In the genomic region with DNA sequence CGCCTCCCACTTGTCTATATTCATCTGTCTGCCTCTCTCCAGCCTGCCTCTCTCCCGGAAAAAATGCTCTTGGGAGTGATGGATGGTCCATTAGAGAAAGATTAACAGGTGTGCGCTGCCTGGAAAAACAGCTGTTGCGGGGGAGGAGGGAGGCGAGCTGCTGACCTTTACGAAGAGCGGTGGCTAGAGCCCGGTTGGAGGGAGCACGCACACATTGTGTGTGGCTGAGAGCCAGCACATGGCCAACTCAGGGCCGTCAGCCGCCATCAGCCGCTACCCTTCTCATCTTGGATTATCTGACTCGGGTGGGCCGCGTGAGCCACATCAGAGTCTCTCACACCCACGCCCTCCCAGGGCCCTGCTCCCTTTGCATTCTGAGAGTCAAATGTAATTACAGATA, we compare ENCODE assay signal across 8 mouse cellular contexts.
DNase-seq lines count a peak whose midpoint lies in the region; ATAC-seq lines count a peak whose summit lies in the region.
"Had no signal": no experiment of that assay in that cellular context is flagged by ENCODE, and none has a peak within 500 bp of the region (broad histone marks: within the 10 kb centered on the region; RNA-seq: fewer than 3 reads in every experiment).

No protein-coding gene starts in this region.

- no peaks in the 10 kb centered on the region for H3K9me3 ChIP-seq in liver, embryonic 12.5 days (replicated peaks)
- H3K9me3 ChIP-seq in limb, embryonic 10.5 days (replicated peaks), result no peaks in the 10 kb centered on the region
- H3K9me3 ChIP-seq in stomach, embryonic 14.5 days (ENCODE audit: control insufficient read depth, low read depth, low read length), result no peaks in the 10 kb centered on the region

- H3K27ac ChIP-seq in liver, embryonic 12.5 days, result no peak overlapping the region
- peak overlapping the region; percentile 36; the same call in 1 of the 2 replicates for H3K27ac ChIP-seq in limb, embryonic 10.5 days
- H3K27ac ChIP-seq in stomach, embryonic 14.5 days (ENCODE audit: low read length), result no peak overlapping the region

- H3K9ac ChIP-seq in liver, embryonic 12.5 days, result no peak overlapping the region
- no peak overlapping the region for H3K9ac ChIP-seq in stomach, embryonic 14.5 days (replicated peaks; ENCODE audit: low read depth, low read length)

- DNase-seq in liver, result peak; percentile 20
- peak; percentile 40 for DNase-seq in embryo, embryonic 9.5 days (ENCODE audit: extremely low spot score)
- peak; percentile 71 for DNase-seq in limb, embryonic 10.5 days (ENCODE audit: low spot score)
- no peak for DNase-seq in lung, adult 18-20 months
- DNase-seq in natural killer cell, adult 2 months (ENCODE audit: low spot score in 2 of 2), result no peak
- DNase-seq: lung, postnatal 10 days had no signal

- H3K4me2 ChIP-seq in liver, embryonic 12.5 days, result no peak overlapping the region
- no peak overlapping the region for H3K4me2 ChIP-seq in stomach, embryonic 14.5 days (replicated peaks; ENCODE audit: low read depth, low read length)

- peaks cover 23% of the 10 kb centered on the region for H3K4me1 ChIP-seq in liver, embryonic 12.5 days
- H3K4me1 ChIP-seq in limb, embryonic 10.5 days, result peaks cover 36% of the 10 kb centered on the region
- H3K4me1 ChIP-seq in stomach, embryonic 14.5 days (ENCODE audit: control insufficient read depth, insufficient read depth, low read length), result peaks cover 2% of the 10 kb centered on the region; the same call in 1 of the 2 replicates

- H3K4me3 ChIP-seq in liver, embryonic 12.5 days, result no peak overlapping the region
- H3K4me3 ChIP-seq in limb, embryonic 10.5 days, result peak overlapping the region; percentile 8; the same call in 1 of the 2 replicates
- no peak overlapping the region for H3K4me3 ChIP-seq in stomach, embryonic 14.5 days (ENCODE audit: low read depth, low read length)

- no peaks in the 10 kb centered on the region for H3K36me3 ChIP-seq in liver, embryonic 12.5 days
- no peaks in the 10 kb centered on the region for H3K36me3 ChIP-seq in limb, embryonic 10.5 days
- no peaks in the 10 kb centered on the region for H3K36me3 ChIP-seq in stomach, embryonic 14.5 days (ENCODE audit: control insufficient read depth, insufficient read depth, low read length)

- 40% methylated on average over 16 of the region's 16 CpGs for WGBS in liver, embryonic 12.5 days (ENCODE audit: insufficient replicate concordance)
- WGBS in limb, embryonic 10.5 days, result 23% methylated on average over 16 of the region's 16 CpGs
- 10% methylated on average over 16 of the region's 16 CpGs for WGBS in stomach, embryonic 14.5 days

- H3K27me3 ChIP-seq in liver, embryonic 12.5 days (replicated peaks), result peaks cover 43% of the 10 kb centered on the region
- H3K27me3 ChIP-seq in limb, embryonic 10.5 days (ENCODE audit: low read depth, poor library complexity, severe bottlenecking), result peaks cover 28% of the 10 kb centered on the region
- no peaks in the 10 kb centered on the region for H3K27me3 ChIP-seq in stomach, embryonic 14.5 days (ENCODE audit: control insufficient read depth, insufficient read depth, low read length)

- ATAC-seq in liver, embryonic 12.5 days, result no peak
- peak; percentile 35; the same call in 1 of the 2 replicates for ATAC-seq in stomach, embryonic 14.5 days (ENCODE audit: insufficient number of reproducible peaks, insufficient read depth, low FRiP score, low read depth)

Comparison
In these comparisons a context has a peak if more than half of its experiments do, and no peak if none do; other contexts are left out.
1. DNase-seq: peak in liver (single experiment), embryo, embryonic 9.5 days (single experiment) and limb, embryonic 10.5 days (single experiment); none in lung, adult 18-20 months (0 of 2) and natural killer cell, adult 2 months (0 of 2).